Mouse (Mus musculus): Measurements from ENCODE around the gene Gda. TPM values are rescaled to one million over a fixed set of nuclear protein-coding genes. Genes with fewer than 3 reads are reported as not detected.

Gene Gda
- polyA plus RNA-seq, 1 experiment from 2014 or later, result 0.55 TPM

DNA sequence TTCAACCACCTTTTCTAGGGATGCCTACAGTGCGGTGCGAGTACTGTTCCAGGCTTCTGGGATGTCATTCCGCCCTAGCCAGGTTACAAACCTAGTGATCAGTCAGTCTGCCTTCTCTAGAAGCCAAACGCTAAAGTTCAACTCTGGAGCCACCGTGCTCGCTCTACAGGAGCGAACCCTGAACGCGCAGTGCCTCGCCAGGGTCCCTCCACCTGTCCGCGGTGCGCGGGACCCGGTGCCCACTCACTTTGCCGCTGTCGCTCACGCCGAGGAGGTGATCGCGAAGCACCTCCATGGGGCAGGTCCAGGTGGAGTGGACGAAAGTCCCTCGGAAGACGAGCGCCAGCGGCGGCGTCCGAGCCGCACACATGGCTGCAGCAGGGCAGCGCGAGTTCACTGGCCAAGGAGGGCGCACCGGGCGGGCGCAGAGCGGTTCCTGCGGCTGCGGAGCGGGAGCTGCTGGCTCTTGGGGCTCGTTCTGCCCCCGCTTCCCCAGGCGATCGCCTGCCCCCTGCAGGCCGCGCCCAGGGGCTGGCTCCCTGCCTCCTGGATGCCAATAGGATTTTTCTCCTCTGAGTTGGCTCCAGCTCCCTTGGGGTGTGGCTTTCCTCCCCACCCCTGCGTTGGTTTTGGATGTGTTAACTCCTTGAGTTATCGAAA is 994 bp downstream of the Gda start:
- Histone ChIP-seq H3K36me3 (ENCODE audit: control insufficient read depth, insufficient read depth, low read length) (no peaks in the 10 kb centered on the region), H3K27ac (ENCODE audit: low read length) (no peak overlapping the region), H3K4me2 (ENCODE audit: low read depth, low read length) (peak overlapping the region; percentile 81), H3K9ac (ENCODE audit: low read length) (peak overlapping the region; percentile 54; the same call in 1 of the 2 replicates), H3K27me3 (ENCODE audit: control insufficient read depth, insufficient read depth, low read depth, low read length) (peaks cover 17% of the 10 kb centered on the region), H3K9me3 (ENCODE audit: control insufficient read depth, low read length) (peaks cover 5% of the 10 kb centered on the region), H3K4me3 (ENCODE audit: low read length) (peak overlapping the region; percentile 52), H3K4me1 (replicated peaks; ENCODE audit: control insufficient read depth, insufficient read depth, low read length) (peaks cover 2% of the 10 kb centered on the region; the same call in 1 of the 2 replicates)
- 2% methylated on average over 48 of the region's 48 CpGs for WGBS
- ATAC-seq (ENCODE audit: low read depth), result peak; percentile 81

DNA sequence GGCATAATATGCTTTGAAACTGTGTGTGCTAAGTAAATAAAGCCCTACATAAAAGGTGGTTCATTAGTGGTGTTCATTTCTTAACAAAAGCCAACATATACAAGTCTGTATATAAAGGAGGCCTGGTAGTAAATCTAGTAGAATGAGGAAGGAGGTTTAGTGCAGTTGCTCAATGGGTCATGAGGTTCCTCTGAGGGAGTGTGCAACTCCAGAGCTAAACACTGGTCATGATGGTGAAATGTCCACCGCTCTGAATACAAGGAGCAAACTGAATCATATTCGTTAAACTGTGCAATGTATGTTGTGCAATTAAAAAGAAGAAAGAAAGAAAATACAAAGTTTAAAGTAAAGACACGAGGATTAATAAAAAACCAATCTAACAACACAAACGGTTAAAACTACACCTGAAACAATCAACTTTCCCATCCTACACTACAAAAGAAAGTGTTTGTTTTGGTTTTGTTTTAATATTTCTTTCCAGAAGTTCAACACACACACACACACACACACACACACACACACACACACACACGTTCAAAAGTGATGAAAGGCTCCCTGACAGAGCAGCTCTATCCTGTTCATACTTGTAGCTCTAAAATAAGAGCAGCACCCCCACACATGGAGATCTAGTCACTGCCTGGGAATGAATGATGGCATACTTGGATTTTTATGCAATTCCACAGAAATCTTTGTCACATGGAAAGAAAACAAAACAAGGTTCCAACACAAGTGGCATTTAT is 11.9 kb downstream of the Gda start:
- Histone ChIP-seq H3K27ac (ENCODE audit: low read length) (no peak overlapping the region), H3K9ac (ENCODE audit: low read length) (no peak overlapping the region), H3K9me3 (ENCODE audit: control insufficient read depth, low read length) (no peaks in the 10 kb centered on the region), H3K4me1 (replicated peaks; ENCODE audit: control insufficient read depth, insufficient read depth, low read length) (no peaks in the 10 kb centered on the region), H3K27me3 (ENCODE audit: control insufficient read depth, insufficient read depth, low read depth, low read length) (no peaks in the 10 kb centered on the region), H3K4me3 (ENCODE audit: low read length) (no peak overlapping the region), H3K36me3 (ENCODE audit: control insufficient read depth, insufficient read depth, low read length) (no peaks in the 10 kb centered on the region), H3K4me2 (ENCODE audit: low read depth, low read length) (no peak overlapping the region)
- WGBS, result 60% methylated on average over 5 of the region's 5 CpGs
- no peak for ATAC-seq (ENCODE audit: low read depth)

DNA sequence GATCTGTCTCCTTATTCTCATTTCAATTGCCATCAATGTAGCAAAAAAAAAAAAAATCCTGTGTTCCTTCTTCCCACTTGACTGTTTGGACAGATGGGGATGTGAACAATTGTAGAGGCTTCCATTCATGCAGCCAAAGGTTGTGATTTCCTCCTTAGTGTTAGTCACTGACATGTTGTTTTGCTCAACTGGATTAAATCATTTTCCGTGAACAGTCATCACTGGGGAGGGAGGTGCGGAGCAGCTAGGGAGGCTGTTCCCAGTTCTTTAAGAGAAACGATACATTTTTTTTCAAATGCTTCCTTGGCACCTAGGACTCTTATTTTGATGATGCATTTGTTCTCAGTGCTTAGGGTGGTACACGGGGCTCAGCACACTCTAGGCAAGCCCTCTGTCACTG is 15.8 kb downstream of the Gda start:
- Histone ChIP-seq H3K4me3 (ENCODE audit: low read length) (no peak overlapping the region), H3K4me2 (ENCODE audit: low read depth, low read length) (no peak overlapping the region), H3K9me3 (ENCODE audit: control insufficient read depth, low read length) (no peaks in the 10 kb centered on the region), H3K9ac (ENCODE audit: low read length) (no peak overlapping the region), H3K36me3 (ENCODE audit: control insufficient read depth, insufficient read depth, low read length) (no peaks in the 10 kb centered on the region), H3K4me1 (replicated peaks; ENCODE audit: control insufficient read depth, insufficient read depth, low read length) (no peaks in the 10 kb centered on the region), H3K27me3 (ENCODE audit: control insufficient read depth, insufficient read depth, low read depth, low read length) (no peaks in the 10 kb centered on the region), H3K27ac (ENCODE audit: low read length) (no peak overlapping the region)
- ATAC-seq (ENCODE audit: low read depth), result no peak
- WGBS, result 73% methylated on average over 4 of the region's 4 CpGs

DNA sequence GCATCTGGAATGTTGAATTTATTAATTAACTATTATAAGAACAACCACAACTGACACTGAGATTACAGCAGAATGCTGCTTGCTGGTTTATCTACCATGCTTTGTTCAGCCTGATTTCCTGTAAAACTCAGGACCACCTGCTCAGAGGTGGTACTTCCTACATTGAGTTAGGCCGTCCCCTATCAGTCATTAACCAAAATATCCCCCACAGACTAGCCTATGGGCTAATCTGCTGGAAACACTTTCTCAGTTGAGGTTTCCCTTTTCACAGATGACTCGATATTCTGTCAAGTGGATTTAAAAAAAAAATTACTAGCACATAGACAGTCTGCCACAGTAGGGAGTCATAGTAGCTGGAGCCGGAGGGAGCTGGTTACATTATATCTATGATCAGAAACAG is 31.5 kb downstream of the Gda start:
- Histone ChIP-seq H3K9ac (ENCODE audit: low read length) (no peak overlapping the region), H3K9me3 (ENCODE audit: control insufficient read depth, low read length) (no peaks in the 10 kb centered on the region), H3K4me2 (ENCODE audit: low read depth, low read length) (no peak overlapping the region), H3K27ac (ENCODE audit: low read length) (no peak overlapping the region), H3K4me1 (replicated peaks; ENCODE audit: control insufficient read depth, insufficient read depth, low read length) (no peaks in the 10 kb centered on the region), H3K27me3 (ENCODE audit: control insufficient read depth, insufficient read depth, low read depth, low read length) (no peaks in the 10 kb centered on the region), H3K36me3 (ENCODE audit: control insufficient read depth, insufficient read depth, low read length) (no peaks in the 10 kb centered on the region), H3K4me3 (ENCODE audit: low read length) (no peak overlapping the region)
- 76% methylated on average over 3 of the region's 3 CpGs for WGBS
- ATAC-seq (ENCODE audit: low read depth), result no peak

DNA sequence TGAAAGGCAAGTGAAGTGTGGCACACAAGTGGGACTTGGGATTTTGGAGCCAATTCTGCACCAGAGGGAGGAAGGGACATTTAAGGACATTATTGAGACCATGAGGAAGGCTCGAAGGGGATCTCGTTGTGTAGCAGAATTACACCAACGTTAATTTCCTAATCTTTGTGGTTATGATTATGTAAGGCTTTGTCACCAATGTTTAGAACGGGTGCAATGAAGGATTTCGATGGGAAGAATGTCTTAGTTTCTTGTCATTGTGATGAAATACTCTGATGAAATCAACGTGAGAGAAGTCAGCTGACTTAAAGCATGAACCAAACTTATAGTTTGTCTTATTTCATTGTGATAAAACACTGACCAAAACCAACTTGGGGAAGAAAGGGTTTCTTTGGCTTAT is 32.4 kb downstream of the Gda start:
- Histone ChIP-seq H3K4me2 (ENCODE audit: low read depth, low read length) (no peak overlapping the region), H3K4me1 (replicated peaks; ENCODE audit: control insufficient read depth, insufficient read depth, low read length) (no peaks in the 10 kb centered on the region), H3K27me3 (ENCODE audit: control insufficient read depth, insufficient read depth, low read depth, low read length) (no peaks in the 10 kb centered on the region), H3K36me3 (ENCODE audit: control insufficient read depth, insufficient read depth, low read length) (no peaks in the 10 kb centered on the region), H3K27ac (ENCODE audit: low read length) (no peak overlapping the region), H3K9me3 (ENCODE audit: control insufficient read depth, low read length) (no peaks in the 10 kb centered on the region), H3K4me3 (ENCODE audit: low read length) (no peak overlapping the region), H3K9ac (ENCODE audit: low read length) (no peak overlapping the region)
- 74% methylated on average over 6 of the region's 6 CpGs for WGBS
- ATAC-seq (ENCODE audit: low read depth), result no peak

DNA sequence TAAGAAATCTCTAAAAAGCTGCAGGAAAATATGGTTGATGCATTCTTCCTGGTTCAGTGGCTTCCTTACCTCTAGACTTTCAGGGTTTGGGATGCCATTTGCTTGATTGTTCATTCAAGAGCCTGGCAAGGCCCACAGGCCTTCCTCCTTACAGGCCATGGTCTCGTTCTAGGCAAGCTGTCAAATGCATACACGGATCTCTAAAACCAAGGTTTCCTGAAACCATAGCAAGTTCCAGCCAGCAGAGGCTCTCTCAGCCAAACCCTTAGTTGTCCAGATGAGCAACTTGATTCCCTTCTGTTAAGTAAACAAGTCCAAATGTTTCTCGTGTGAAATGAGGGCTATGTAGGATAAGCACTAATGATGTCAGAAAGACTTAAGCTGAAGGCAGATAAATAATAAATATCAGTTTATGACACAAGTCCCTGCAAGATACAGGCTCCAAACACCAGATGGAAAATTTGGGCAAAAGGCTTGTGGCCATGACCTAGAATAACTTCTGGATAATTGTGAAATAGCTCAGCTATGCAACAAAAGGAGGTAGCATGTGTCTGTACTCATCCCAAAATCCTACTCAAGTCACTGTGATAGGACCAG is 34.0 kb downstream of the Gda start:
- Histone ChIP-seq H3K9me3 (ENCODE audit: control insufficient read depth, low read length) (no peaks in the 10 kb centered on the region), H3K4me1 (replicated peaks; ENCODE audit: control insufficient read depth, insufficient read depth, low read length) (no peaks in the 10 kb centered on the region), H3K4me3 (ENCODE audit: low read length) (no peak overlapping the region), H3K27ac (ENCODE audit: low read length) (no peak overlapping the region), H3K4me2 (ENCODE audit: low read depth, low read length) (no peak overlapping the region), H3K9ac (ENCODE audit: low read length) (no peak overlapping the region), H3K36me3 (ENCODE audit: control insufficient read depth, insufficient read depth, low read length) (no peaks in the 10 kb centered on the region), H3K27me3 (ENCODE audit: control insufficient read depth, insufficient read depth, low read depth, low read length) (no peaks in the 10 kb centered on the region)
- ATAC-seq (ENCODE audit: low read depth), result no peak
- WGBS, result 25% methylated on average over 3 of the region's 3 CpGs

DNA sequence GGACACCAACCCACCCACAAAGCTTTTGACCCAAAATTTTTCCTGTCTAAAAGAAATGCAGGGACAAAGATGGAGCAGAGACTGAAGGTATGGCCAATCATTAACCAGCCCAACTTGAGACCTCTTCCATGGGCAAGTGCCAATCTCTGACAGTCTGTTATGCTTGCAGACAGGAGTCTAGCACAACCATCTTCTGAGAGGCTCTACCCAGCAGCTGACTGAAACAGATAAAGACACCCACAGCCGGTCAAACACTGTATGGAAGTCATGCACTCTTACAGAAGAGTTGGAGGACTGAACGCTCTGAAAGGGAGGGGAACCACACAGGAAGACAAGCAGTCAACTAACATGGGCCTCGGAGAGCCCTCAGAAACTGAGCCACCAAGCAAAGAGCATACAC is 36.7 kb downstream of the Gda start:
- no peak for ATAC-seq (ENCODE audit: low read depth)
- no peaks in the 10 kb centered on the region for H3K9me3 ChIP-seq (ENCODE audit: control insufficient read depth, low read length)
- no peak overlapping the region for H3K4me3 ChIP-seq (ENCODE audit: low read length)
- H3K4me2 ChIP-seq (ENCODE audit: low read depth, low read length), result no peak overlapping the region
- WGBS, result 74% methylated on average over 3 of the region's 3 CpGs
- H3K9ac ChIP-seq (ENCODE audit: low read length), result no peak overlapping the region
- no peak overlapping the region for H3K27ac ChIP-seq (ENCODE audit: low read length)
- no peaks in the 10 kb centered on the region for H3K27me3 ChIP-seq (ENCODE audit: control insufficient read depth, insufficient read depth, low read depth, low read length)
- no peaks in the 10 kb centered on the region for H3K36me3 ChIP-seq (ENCODE audit: control insufficient read depth, insufficient read depth, low read length)
- no peaks in the 10 kb centered on the region for H3K4me1 ChIP-seq (replicated peaks; ENCODE audit: control insufficient read depth, insufficient read depth, low read length)

DNA sequence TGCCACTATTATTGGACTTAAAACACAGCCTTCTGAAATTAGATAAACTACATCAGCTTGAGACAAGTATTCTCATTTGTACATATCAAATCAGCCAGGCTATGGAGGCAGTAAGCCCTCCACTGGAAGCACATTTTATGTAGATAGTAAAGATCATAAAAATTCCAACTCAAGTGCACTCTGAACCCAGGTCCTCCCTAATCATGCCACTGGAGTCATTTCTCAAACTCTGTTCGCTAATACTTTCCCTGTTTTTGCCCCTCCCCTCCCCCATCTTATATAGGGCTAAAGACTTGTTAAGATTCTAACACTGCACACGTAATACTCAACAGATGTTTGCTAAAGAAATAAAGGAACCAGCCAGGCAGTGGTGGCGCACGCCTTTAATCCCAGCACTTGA is 39.9 kb downstream of the Gda start:
- H3K9ac ChIP-seq (ENCODE audit: low read length), result no peak overlapping the region
- no peak overlapping the region for H3K4me2 ChIP-seq (ENCODE audit: low read depth, low read length)
- no peaks in the 10 kb centered on the region for H3K36me3 ChIP-seq (ENCODE audit: control insufficient read depth, insufficient read depth, low read length)
- ATAC-seq (ENCODE audit: low read depth), result no peak
- H3K4me3 ChIP-seq (ENCODE audit: low read length), result no peak overlapping the region
- H3K27me3 ChIP-seq (ENCODE audit: control insufficient read depth, insufficient read depth, low read depth, low read length), result no peaks in the 10 kb centered on the region
- H3K4me1 ChIP-seq (replicated peaks; ENCODE audit: control insufficient read depth, insufficient read depth, low read length), result no peaks in the 10 kb centered on the region
- H3K9me3 ChIP-seq (ENCODE audit: control insufficient read depth, low read length), result no peaks in the 10 kb centered on the region
- no peak overlapping the region for H3K27ac ChIP-seq (ENCODE audit: low read length)
- WGBS, result 82% methylated on average over 4 of the region's 4 CpGs

DNA sequence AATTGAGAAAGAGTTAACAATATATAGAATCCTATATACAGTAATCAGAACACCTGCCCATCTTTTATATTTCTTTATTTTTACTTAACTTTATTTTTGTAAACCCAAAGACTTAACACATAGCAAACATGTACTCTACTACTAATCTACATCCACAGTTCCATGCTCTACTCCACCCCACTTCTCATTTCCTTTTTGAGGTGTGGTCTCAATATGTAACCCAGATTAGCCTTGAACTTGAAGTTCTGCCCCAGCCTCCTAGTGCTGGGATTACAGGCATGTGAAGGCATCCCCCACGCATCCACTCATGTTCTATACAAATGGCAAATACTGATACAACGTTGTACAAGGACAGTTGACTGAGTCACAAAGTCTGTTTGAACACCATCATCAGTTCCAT is 40.4 kb downstream of the Gda start:
- Histone ChIP-seq H3K4me1 (replicated peaks; ENCODE audit: control insufficient read depth, insufficient read depth, low read length) (no peaks in the 10 kb centered on the region), H3K9ac (ENCODE audit: low read length) (no peak overlapping the region)
- no peak for ATAC-seq (ENCODE audit: low read depth)

More for the DNA sequence above, 40.4 kb downstream of the Gda start:
- Histone ChIP-seq H3K27me3 (ENCODE audit: control insufficient read depth, insufficient read depth, low read depth, low read length) (no peaks in the 10 kb centered on the region), H3K9me3 (ENCODE audit: control insufficient read depth, low read length) (no peaks in the 10 kb centered on the region), H3K4me3 (ENCODE audit: low read length) (no peak overlapping the region), H3K27ac (ENCODE audit: low read length) (no peak overlapping the region), H3K36me3 (ENCODE audit: control insufficient read depth, insufficient read depth, low read length) (no peaks in the 10 kb centered on the region), H3K4me2 (ENCODE audit: low read depth, low read length) (no peak overlapping the region)
- 70% methylated on average over 2 of the region's 2 CpGs for WGBS

Data from lung, embryonic 16.5 days (tissue).